Mouse (Mus musculus): ENCODE measurements around the gene Klc4. TPM values are rescaled to one million over a fixed set of nuclear protein-coding genes. Genes with fewer than 3 reads are reported as not detected.

Gene Klc4
- total RNA-seq (2017) = 30.7 and 31.0 TPM in 2 replicates

- ATAC-seq (ENCODE audit: extremely low read depth, insufficient number of reproducible peaks, low FRiP score, poor library complexity, severe bottlenecking) = peak; percentile 95
Observed at GRCm38 (mm10) chr17:46645561-46646321, at the start of gene Klc4, which contains the start of gene Mrpl2. Gene Klc4 (minus strand): TSS chr17:46646022. Gene Mrpl2 (plus strand): TSS chr17:46646229.

- ATAC-seq (ENCODE audit: extremely low read depth, insufficient number of reproducible peaks, low FRiP score, poor library complexity, severe bottlenecking) = no peak
Observed at GRCm38 (mm10) chr17:46694517-46695063, 48.8 kb upstream of the Klc4 start.

DNA sequence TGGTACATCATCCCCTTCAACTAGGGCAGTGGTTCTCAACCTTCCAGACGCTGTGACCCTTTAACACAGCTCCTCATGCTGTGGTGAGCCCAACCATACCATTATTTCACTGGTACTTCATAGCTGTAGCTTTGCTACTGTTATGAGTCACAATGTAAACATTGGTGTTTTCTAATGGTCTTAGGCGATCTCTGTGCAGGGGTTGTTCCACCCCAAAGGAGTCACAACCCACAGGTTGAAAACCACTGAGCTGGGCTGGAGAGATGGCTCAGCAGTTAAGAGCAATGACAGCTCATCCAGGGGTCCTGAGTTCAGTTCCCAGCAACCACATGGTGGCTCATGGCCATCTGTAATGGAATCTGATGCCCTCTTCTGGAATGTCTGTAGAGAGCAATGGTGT is 45.6 kb upstream of the Klc4 start:
- ATAC-seq (ENCODE audit: extremely low read depth, insufficient number of reproducible peaks, low FRiP score, poor library complexity, severe bottlenecking) = no peak

DNA sequence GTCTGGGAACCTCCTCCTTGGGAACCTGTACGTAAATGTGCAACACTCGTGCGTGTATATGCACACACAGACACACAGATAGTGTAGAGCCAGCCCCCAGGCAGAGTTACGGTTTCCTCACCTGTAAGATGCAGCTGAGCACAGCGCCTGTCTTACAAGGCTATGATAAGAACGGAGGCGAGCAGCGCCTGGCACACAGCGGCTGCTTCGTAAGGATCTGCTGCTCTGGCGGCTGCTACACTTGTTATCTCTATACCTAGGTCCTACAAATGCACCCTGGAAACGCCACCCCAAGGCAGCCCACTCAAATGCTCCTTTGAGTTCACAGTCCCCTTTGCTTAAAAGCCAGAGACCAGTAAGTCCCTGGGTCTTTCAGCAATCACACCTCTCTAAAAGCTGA is 44.8 kb upstream of the Klc4 start:
- ATAC-seq (ENCODE audit: extremely low read depth, insufficient number of reproducible peaks, low FRiP score, poor library complexity, severe bottlenecking) = no peak

DNA sequence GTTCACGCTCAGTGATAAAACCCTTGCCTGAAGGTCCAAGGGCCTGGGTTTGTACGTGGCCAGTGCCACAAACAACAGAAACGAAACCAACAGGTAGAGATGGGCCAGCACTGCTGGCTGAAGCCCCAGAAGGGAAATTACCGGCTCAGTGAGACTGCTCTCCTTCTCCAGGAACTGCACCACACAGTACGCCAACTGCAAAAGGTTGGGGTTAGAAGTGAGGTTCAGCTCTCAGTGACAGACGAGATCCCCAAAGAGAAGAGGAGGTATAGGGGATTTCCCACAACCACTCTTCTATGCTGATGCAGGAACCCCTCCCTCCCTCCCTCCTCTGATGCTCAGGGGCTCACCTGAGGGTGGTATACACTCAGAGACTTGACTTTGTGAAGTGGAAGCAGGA is 40.1 kb upstream of the Klc4 start:
- ATAC-seq (ENCODE audit: extremely low read depth, insufficient number of reproducible peaks, low FRiP score, poor library complexity, severe bottlenecking) = no peak

- no peak for ATAC-seq (ENCODE audit: extremely low read depth, insufficient number of reproducible peaks, low FRiP score, poor library complexity, severe bottlenecking)
Observed at GRCm38 (mm10) chr17:46682654-46683389, 37.0 kb upstream of the Klc4 start.

DNA sequence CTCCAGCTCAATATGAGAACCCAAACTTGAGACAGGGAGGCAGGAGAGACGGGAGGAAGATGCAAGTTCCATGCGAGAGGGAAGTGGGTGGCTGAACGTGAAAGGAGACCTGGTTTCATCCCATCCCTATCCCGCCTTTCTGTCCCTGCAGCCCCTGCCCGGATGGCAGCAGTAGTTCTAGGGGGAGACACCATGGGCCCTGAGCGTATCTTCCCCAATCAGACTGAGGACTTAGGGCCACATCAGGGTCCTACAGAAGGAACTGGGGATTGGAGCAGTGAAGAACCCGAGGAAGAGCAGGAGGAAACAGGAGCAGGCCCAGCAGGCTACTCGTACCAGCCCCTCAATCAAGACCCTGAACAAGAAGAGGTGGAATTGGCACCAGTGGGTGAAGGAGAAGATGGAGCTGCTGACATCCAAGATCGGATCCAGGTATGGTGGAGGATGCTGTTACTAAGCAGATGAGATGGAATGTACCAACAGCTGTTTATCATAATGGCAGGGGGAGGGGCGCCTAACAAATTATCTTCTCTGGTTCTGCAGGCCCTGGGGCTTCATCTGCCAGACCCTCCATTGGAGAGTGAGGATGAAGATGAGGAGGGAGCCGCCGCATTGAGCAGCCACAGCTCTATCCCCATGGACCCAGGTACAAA is 35.8 kb upstream of the Klc4 start:
- ATAC-seq (ENCODE audit: extremely low read depth, insufficient number of reproducible peaks, low FRiP score, poor library complexity, severe bottlenecking) = no peak

DNA sequence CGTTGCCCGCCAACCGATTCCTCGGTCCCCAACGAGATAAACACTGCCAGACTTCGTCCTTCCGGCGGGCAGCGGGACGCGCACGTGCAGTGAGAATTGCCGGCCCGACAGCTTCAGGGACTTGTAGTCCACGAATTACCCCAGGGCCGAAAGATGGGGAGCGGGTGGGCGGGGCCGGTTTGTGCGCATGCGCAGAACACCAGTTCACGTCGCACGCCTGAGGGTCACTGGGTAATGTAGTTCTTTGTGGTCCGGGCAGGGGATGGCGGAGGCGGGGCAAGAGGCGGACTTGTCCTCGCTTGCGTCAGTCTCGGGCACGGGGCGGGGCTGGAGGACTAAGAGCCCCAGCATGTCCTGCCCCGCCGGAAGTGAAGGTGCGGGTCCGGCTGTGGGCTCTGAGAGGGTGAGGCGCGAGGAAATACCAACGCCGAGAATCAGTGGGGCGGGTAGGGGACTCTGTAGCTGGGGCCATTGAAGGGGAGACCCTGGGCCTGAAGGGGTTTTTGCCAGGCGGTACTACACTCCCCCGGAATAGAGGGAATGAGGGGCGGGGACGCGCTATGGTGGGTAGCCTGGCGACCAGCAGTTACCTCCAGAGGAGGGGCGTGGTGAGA is 35.0 kb upstream of the Klc4 start, which contains the start of gene Klhdc3:
Gene Klhdc3, minus strand, starts transcription at position 155 of the 614 bp plus-strand sequence.
- peak; percentile 96 for ATAC-seq (ENCODE audit: extremely low read depth, insufficient number of reproducible peaks, low FRiP score, poor library complexity, severe bottlenecking)

DNA sequence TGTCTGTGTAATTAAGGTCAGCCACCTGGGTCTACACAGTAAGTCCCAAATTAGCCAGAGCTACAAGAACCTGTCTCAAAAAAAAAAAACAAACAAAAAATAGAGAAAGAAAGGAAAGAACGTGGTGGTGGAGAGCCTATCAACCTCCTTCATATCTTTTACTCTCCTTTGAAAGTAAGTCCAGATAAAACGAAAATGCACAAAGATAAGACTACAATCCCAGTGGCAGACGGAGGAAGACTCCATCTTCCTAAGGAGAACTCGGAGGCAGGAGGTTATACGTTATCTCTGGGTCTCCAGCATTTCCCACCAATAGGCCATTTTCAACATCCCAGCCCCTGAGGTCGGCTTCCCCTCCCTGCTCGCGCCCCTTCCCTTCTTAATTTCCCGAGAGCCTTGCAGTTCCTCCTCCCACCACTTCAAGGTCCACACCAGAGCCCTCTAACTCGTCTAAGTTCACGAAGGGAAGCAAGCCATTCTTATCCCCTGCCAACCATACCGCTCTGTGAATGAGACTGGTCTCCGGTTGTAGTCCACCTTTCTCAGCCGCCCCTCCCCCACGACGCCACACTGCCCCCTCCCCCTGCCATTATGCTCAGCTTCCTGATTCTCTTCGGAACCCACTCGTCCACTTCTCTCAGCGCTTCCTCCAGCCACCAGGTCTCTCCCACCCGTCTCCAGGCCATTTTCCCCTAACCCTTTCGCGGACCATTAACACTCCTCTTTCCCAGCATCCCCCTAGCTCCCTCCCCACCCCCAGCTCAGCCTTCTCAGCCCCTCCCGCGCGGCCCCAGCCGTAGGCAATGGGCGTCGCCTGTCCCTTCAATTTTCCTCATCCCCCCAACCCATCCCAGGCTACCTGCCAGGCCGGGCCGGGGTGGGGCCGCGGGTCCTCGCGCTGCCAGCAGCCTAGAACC is 34.3 kb upstream of the Klc4 start:
- no peak for ATAC-seq (ENCODE audit: extremely low read depth, insufficient number of reproducible peaks, low FRiP score, poor library complexity, severe bottlenecking)

- ATAC-seq (ENCODE audit: extremely low read depth, insufficient number of reproducible peaks, low FRiP score, poor library complexity, severe bottlenecking) = no peak
Observed at GRCm38 (mm10) chr17:46678911-46679310, 33.1 kb upstream of the Klc4 start.

DNA sequence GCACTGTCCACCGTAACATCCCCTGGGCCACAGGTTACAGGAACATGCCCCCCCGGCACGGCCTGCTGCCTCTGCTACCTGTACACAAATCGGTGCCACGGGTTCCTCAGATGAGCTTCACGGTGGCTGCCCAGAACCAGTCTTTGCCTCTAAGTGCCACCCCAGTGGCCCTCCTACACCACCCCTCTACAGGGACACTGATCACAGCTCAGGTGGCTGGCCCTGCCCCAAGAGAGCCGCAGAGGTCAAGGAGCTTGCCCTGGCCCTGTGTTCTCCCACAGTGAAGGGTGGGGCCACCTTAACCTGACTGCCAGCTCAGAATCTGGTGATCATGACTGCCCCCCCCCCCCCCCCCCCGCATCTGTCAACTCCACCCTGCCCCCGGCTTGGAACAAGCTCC is 32.6 kb upstream of the Klc4 start, which contains the start of gene Mea1:
Gene Mea1, plus strand, starts transcription at position 378 of the 400 bp plus-strand sequence.
- ATAC-seq (ENCODE audit: extremely low read depth, insufficient number of reproducible peaks, low FRiP score, poor library complexity, severe bottlenecking) = no peak

DNA sequence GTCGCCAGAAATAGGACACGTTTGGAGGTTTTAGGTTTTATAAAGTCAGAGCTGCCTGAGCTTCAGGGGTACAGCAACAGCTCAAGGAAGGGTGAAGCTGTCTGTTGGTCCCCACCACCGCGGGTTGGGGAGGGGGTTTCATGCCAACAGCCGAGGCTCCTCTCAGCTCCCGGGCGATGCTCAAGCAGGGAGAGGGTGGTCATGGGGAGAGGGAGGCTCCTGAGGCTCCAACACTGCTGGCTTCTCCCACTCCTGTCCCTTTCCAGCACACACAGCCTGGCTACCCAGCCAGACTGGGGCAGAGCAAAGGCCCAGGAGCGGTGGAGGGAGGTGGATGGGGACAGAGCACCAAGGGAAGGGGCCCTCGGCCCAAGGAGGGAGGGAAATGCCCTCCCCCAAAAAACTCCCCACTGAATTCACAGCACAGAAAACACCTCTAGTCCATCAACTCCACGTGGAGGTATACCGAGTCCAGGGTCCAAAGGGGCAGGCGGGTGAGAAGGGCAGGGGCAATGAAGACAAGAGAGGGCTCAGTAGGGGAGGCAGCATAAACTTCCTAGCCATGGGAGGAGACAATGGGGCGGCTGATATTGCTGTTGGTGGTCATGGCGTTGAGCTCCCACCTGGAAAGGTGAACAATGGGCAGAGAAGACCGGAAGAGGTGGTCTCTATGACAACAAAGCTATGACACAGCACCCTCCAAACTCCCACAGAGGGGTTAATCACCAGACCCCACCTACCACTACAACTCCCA is 28.9 kb upstream of the Klc4 start:
- no peak for ATAC-seq (ENCODE audit: extremely low read depth, insufficient number of reproducible peaks, low FRiP score, poor library complexity, severe bottlenecking)

DNA sequence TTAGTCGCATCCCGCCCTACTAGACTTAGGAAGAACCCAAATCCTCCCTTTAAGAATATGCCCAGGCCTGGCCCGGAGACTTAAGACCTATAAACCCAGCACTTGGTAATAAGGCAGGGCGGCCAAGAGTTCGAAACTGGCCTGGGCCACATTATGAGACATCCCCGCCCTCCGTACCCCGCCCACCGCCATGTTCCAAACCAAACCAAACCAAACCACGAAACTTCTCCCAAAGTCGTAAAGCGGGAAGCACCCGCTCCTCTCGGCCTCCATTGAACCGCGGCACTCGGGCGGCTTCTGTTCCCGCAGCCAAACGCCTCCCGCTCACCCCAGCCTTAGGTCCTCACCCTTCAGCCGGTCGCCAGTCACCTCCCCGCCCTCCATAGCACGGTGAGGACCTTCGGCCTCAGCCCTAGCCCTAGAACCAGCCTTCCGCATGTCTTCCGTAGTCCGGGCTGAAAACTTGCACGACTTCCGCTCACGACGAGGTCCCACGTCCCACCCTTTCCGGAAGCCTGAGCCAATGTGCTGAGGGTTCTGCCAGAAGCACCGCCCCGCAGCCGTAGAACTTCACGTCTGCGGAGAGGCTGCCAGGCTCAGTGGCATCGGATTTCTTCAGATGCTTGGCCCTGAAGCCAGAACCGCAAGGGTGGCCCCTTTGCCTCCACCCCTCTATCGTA is 28.2 kb upstream of the Klc4 start, which contains the start of gene Rrp36:
Gene Rrp36, minus strand, starts transcription at position 503 of the 680 bp plus-strand sequence.
- ATAC-seq (ENCODE audit: extremely low read depth, insufficient number of reproducible peaks, low FRiP score, poor library complexity, severe bottlenecking) = peak; percentile 98

DNA sequence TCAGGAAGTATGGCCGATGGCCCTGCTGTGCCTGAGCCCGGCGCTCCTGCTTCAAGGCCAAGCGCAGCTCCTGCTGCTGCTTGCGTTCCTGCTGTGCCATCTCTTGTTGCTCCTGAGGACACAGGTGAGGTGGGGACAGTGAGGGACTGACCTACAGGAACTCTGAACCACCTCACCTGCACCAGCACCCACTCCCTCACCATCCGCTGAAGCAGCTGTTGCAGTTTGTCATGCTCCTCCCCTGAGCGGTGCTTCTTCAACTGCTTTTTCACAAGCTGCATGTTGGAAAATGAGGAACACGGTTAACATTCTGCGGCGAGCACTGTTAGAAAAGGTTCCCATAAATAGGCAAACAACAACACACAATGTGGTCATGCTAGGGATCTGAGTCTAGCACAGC is 24.1 kb upstream of the Klc4 start:
- no peak for ATAC-seq (ENCODE audit: extremely low read depth, insufficient number of reproducible peaks, low FRiP score, poor library complexity, severe bottlenecking)

GRCm38 (mm10) chr17:46667712-46668111 is 21.9 kb upstream of the Klc4 start:
- no peak for ATAC-seq (ENCODE audit: extremely low read depth, insufficient number of reproducible peaks, low FRiP score, poor library complexity, severe bottlenecking)

DNA sequence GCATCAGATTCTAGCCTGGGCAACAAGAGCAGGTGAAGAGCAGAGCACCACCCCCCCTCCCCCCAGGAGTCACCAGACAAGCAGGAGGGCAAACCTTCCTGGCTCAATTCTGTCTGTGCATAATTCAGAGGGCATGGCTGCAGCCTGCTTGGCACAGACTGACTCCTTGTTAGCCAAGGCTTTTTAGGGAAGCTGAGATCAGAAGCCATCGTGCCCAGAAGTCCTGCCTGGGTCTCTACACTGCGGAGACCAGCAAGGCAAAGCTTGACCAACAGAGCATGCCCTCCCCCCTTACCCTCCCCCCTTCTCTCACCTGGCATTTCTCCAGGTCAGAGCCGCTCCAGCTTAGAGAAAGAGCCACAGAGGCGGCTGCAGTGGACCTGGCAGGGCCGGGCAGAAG is 16.9 kb upstream of the Klc4 start:
- ATAC-seq (ENCODE audit: extremely low read depth, insufficient number of reproducible peaks, low FRiP score, poor library complexity, severe bottlenecking) = no peak

DNA sequence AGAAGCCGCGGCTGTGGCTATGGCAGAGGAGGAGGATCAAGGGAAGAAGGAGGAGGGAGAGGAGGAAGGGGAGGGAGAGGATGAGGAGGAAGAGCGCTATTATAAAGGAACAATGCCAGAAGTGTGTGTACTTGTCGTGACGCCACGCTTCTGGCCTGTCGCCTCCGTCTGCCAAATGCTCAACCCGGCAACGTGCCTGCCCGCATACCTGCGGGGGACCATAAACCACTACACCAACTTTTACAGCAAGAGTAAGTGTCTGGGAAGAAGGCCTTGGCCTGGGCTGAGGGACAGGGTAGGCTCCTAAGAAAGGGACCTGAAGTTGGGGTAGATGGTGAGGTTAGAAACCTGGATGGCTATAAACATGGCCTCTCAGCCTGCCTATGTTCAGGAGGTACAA is 16.2 kb upstream of the Klc4 start:
- ATAC-seq (ENCODE audit: extremely low read depth, insufficient number of reproducible peaks, low FRiP score, poor library complexity, severe bottlenecking) = no peak

Data from neutrophil, adult 5-6 weeks (primary cell).